Mouse (Mus musculus) CH12.LX (cell line): ENCODE measurements around the gene Rora. TPM values are rescaled to one million over a fixed set of nuclear protein-coding genes. Genes with fewer than 3 reads are reported as not detected.

Experiments used
- DNase-seq: peaks from one replicate; pipeline ENCODE4 v3.0.0-alpha.2; 2013; ENCODE audit errors: extremely low read depth
- H3K27ac ChIP-seq: 2 replicates; pipeline ENCODE4 v1.5.1; 2012; ENCODE audit warnings: low read depth, mild to moderate bottlenecking, control low read depth, moderate library complexity; ENCODE audit not compliant: insufficient read depth
- H3K27me3 ChIP-seq: replicated peaks from 2 replicates; pipeline ENCODE3; 2012; ENCODE audit warnings: inconsistent platforms
- H3K36me3 ChIP-seq, 2 experiments: replicated peaks in 1 of 2; 2 replicates each; pipeline versions ENCODE3 to v1.6.1; 2012; ENCODE audit warnings: inconsistent platforms in 1 of 2, low read length in 1 of 2, mild to moderate bottlenecking in 1 of 2, mixed read lengths in 1 of 2, moderate library complexity in 1 of 2; ENCODE audit not compliant: control insufficient read depth in 1 of 2, insufficient read depth in 1 of 2
- H3K4me1 ChIP-seq, 2 experiments: 2 replicates each; pipeline ENCODE4 v1.6.1; 2012; ENCODE audit warnings: inconsistent platforms in 1 of 2, moderate library complexity in 1 of 2; ENCODE audit not compliant: insufficient read depth in 2 of 2, control insufficient read depth in 1 of 2
- H3K4me2 ChIP-seq: 2 replicates; pipeline ENCODE4 v1.6.1; 2012; ENCODE audit warnings: low read depth, mild to moderate bottlenecking, control low read depth; ENCODE audit not compliant: poor library complexity, insufficient read depth, severe bottlenecking
- H3K4me3 ChIP-seq, 3 experiments: fragments of 150-350 bp in 1 of 3; sonication (generic) in 1 of 3; replicated peaks in 1 of 3; 2 replicates each; pipeline versions ENCODE3 to v1.5.1; 2011 to 2012; ENCODE audit warnings: low read depth in 2 of 3, low read length in 2 of 3, mild to moderate bottlenecking in 2 of 3, moderate library complexity in 2 of 3, control low read depth in 1 of 3, improper control_type of control experiment in 1 of 3, inconsistent platforms in 1 of 3, mixed read lengths in 1 of 3; ENCODE audit not compliant: poor library complexity in 1 of 3
- H3K79me2 ChIP-seq: replicated peaks from 2 replicates; pipeline ENCODE4 v1.6.1; 2012; ENCODE audit warnings: mild to moderate bottlenecking, moderate library complexity; ENCODE audit not compliant: control insufficient read depth, poor library complexity, insufficient read depth, severe bottlenecking; ENCODE audit errors: extremely low read depth
- H3K9ac ChIP-seq: 2 replicates; pipeline ENCODE4 v1.6.1; 2012; ENCODE audit warnings: low read depth, mild to moderate bottlenecking, control low read depth, moderate library complexity; ENCODE audit not compliant: insufficient read depth
- H3K9me3 ChIP-seq: replicated peaks from 2 replicates; pipeline ENCODE3; 2012; ENCODE audit warnings: low read length, inconsistent platforms, mixed read lengths
- BHLHE40 ChIP-seq: IDR thresholded peaks from 2 replicates; pipeline ENCODE4 v1.6.1; 2011; ENCODE audit warnings: mild to moderate bottlenecking, low read depth, low read length, improper control_type of control experiment
- CTCF ChIP-seq, 2 experiments: IDR thresholded peaks in 1 of 2; conservative IDR thresholded peaks in 1 of 2; 2 replicates each; pipeline ENCODE4 v1.5.1; 2011 to 2012; ENCODE audit warnings: low read depth in 2 of 2, low read length in 2 of 2, improper control_type of control experiment in 1 of 2, inconsistent platforms in 1 of 2, mild to moderate bottlenecking in 1 of 2, moderate library complexity in 1 of 2
- E2F4 ChIP-seq: IDR thresholded peaks from 2 replicates; pipeline ENCODE4 v1.6.1; 2011; ENCODE audit warnings: low read depth, low read length, improper control_type of control experiment; ENCODE audit not compliant: insufficient replicate concordance
- ELF1 ChIP-seq: IDR thresholded peaks from 2 replicates; pipeline ENCODE4 v1.6.1; 2014; ENCODE audit warnings: low read depth, mild to moderate bottlenecking, inconsistent platforms, low read length, improper control_type of control experiment
- EP300 ChIP-seq: IDR thresholded peaks from 2 replicates; pipeline ENCODE4 v1.6.1; 2011; ENCODE audit warnings: low read length, improper control_type of control experiment
- GABPA ChIP-seq: IDR thresholded peaks from 2 replicates; pipeline ENCODE4 v1.6.1; 2012; ENCODE audit warnings: low read depth, low read length, improper control_type of control experiment, inconsistent platforms; ENCODE audit not compliant: insufficient replicate concordance
- HCFC1 ChIP-seq: IDR thresholded peaks from 2 replicates; pipeline ENCODE4 v1.6.1; 2012; ENCODE audit warnings: low read depth, mild to moderate bottlenecking, inconsistent platforms, low read length, improper control_type of control experiment
- KAT2A ChIP-seq: IDR thresholded peaks from 2 replicates; pipeline ENCODE4 v1.6.1; 2012; ENCODE audit warnings: low read length, improper control_type of control experiment, inconsistent platforms; ENCODE audit not compliant: insufficient replicate concordance
- MAFK ChIP-seq: IDR thresholded peaks from 2 replicates; pipeline ENCODE4 v1.6.1; 2011; ENCODE audit warnings: low read length, improper control_type of control experiment; ENCODE audit not compliant: insufficient replicate concordance
- MEF2A ChIP-seq: IDR thresholded peaks from 2 replicates; pipeline ENCODE4 v1.6.1; 2014; ENCODE audit warnings: low read depth, mild to moderate bottlenecking, inconsistent platforms, low read length, improper control_type of control experiment, borderline replicate concordance
- PAX5 ChIP-seq: IDR thresholded peaks from 2 replicates; pipeline ENCODE4 v1.6.1; 2012; ENCODE audit warnings: low read length, inconsistent platforms, mixed read lengths
- POLR2AphosphoS2 ChIP-seq: IDR thresholded peaks from 2 replicates; pipeline ENCODE4 v1.6.1; 2011; ENCODE audit warnings: low read depth, low read length, improper control_type of control experiment
- RCOR1 ChIP-seq: conservative IDR thresholded peaks from 2 replicates; pipeline ENCODE4 v1.6.1; 2012; ENCODE audit warnings: low read depth, mild to moderate bottlenecking, inconsistent platforms, low read length, improper control_type of control experiment
- SMC3 ChIP-seq: IDR thresholded peaks from 2 replicates; pipeline ENCODE4 v1.6.1; 2011; ENCODE audit warnings: low read depth, low read length, improper control_type of control experiment
- USF1 ChIP-seq: IDR thresholded peaks from 2 replicates; pipeline ENCODE4 v1.6.1; 2014; ENCODE audit warnings: low read depth, mild to moderate bottlenecking, inconsistent platforms, low read length, improper control_type of control experiment
- ZKSCAN1 ChIP-seq: IDR thresholded peaks from 2 replicates; pipeline ENCODE4 v1.6.1; 2012; ENCODE audit warnings: low read depth, inconsistent platforms, low read length, improper control_type of control experiment, borderline replicate concordance
- dilution Hi-C: fragments of 300-500 bp; cut with MboI; formaldehyde crosslinking; loops from 2 replicates; pipeline ENCODE4 v1.14.3; 2020; ENCODE audit warnings: low sequenced_read_pairs; ENCODE audit not compliant: extremely low pct_unique_long_range_greater_than_20kb, extremely low pct_ligation_motif_present
- in situ Hi-C: fragments of 300-500 bp; cut with MboI; formaldehyde crosslinking; loops from 3 replicates; pipeline ENCODE4 v1.14.3; 2019; ENCODE audit warnings: low sequenced_read_pairs, low pct_ligation_motif_present, low pct_unique_long_range_greater_than_20kb, mixed read lengths
- polyA plus RNA-seq: library from polyadenylated mRNA; unstranded; fragments of >175 nt; gene quantifications from 2 replicates; pipeline ENCODE4 v1.2.1, GENCODE M21; 2012; ENCODE audit warnings: low read depth; ENCODE audit not compliant: insufficient read length
- total RNA-seq, 2 experiments: library from RNA; depleted of rRNA; stranded (reverse); fragments of 300-350 nt in 1 of 2; fragments of >200 nt in 1 of 2; gene quantifications; 2 replicates each; pipeline ENCODE4 v1.2.3; 2012 to 2014

Gene Rora
- total and polyA plus RNA-seq, 3 experiments: 0.36 to 0.66 (median 0.64) TPM

DNA sequence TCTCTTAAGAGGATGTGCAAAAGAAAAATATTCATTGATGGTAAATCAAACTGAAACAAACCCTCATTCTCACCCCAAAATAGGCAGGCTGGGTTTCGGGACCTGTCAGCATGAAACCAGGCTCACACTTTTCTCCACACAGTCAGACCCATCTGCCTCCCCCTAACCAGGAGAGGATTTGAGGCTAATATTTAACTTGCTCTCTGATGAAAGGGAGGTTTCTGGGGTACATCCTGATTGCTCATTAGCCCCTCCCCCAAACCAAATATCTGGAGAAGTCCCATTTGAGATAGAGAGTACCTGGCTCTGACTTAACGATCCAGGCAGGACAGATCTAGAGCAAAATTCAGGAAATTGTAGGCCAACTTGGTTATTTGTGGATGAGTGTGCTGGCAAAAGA lies 320.9 kb downstream of the Rora start:
- Histone ChIP-seq H3K4me1 (peaks cover 0 to 21% of the 10 kb centered on the region in 2 experiments; a peak in 2 of 4 replicates), H3K9me3 (peaks cover 28% of the 10 kb centered on the region)
- dilution Hi-C loops: no loop called here

GRCm38 (mm10) chr9:68976136-68976535 lies 322.6 kb downstream of the Rora start:
- Histone ChIP-seq H3K9ac (no peak overlapping the region), H3K79me2 (no peaks in the 10 kb centered on the region), H3K4me2 (no peak overlapping the region), H3K36me3 (no peaks in the 10 kb centered on the region), H3K9me3 (peaks cover 30% of the 10 kb centered on the region), H3K4me3 (no peak overlapping the region), H3K27ac (no peak overlapping the region), H3K4me1 (peaks cover 0 to 21% of the 10 kb centered on the region in 2 experiments; a peak in 2 of 4 replicates), H3K27me3 (no peaks in the 10 kb centered on the region)
- in situ Hi-C loops: no loop called here
- TF ChIP-seq CTCF (conservative IDR thresholded peaks at IDR 0.05 in 1 of 2, IDR thresholded peaks at IDR 0.05 in 1 of 2; ENCODE audit: low read depth in 2 of 2, low read length in 2 of 2): peak in 1 of 2 experiments; percentile 16; a peak in 1 of 4 replicates
- TF ChIP-seq HCFC1: no peak
- TF ChIP-seq SMC3: peak; percentile 9; the same call in 1 of the 2 replicates
- no peak for DNase-seq
- dilution Hi-C loops: no loop called here

More for the DNA sequence above, 320.9 kb downstream of the Rora start:
- no peak overlapping the region for H3K4me2 ChIP-seq
- H3K27me3 ChIP-seq: no peaks in the 10 kb centered on the region
- no peak for TF ChIP-seq KAT2A
- TF ChIP-seq EP300: no peak
- TF ChIP-seq MEF2A: peak; percentile 19; the same call in 1 of the 2 replicates
- TF ChIP-seq ZKSCAN1: no peak
- no peak for TF ChIP-seq RCOR1
- TF ChIP-seq BHLHE40: 0 out of 2 replicates have a peak, but pooled peaks have one; percentile 3
- no peak for TF ChIP-seq PAX5
- no peak for TF ChIP-seq MAFK
- TF ChIP-seq ELF1: no peak
- TF ChIP-seq USF1: no peak
- TF ChIP-seq GABPA: no peak
- TF ChIP-seq POLR2AphosphoS2: no peak
- TF ChIP-seq E2F4: no peak
- TF ChIP-seq, all 38 proteins: peak for 2
- no peak overlapping the region for H3K4me3 ChIP-seq
- H3K27ac ChIP-seq: no peak overlapping the region
- peak; percentile 50 for DNase-seq
- H3K36me3 ChIP-seq: no peaks in the 10 kb centered on the region
- H3K79me2 ChIP-seq: no peaks in the 10 kb centered on the region
- in situ Hi-C loops: loop anchor here (25.0 kb wide), 2 partner anchors 313 to 513 kb away; no protein-coding TSS in a partner anchor
- no peak overlapping the region for H3K9ac ChIP-seq
